Mouse (Mus musculus): ENCODE results near the gene Nsl1. TPM values are rescaled to one million over a fixed set of nuclear protein-coding genes. Genes with fewer than 3 reads are reported as not detected.
A peak's percentile ranks its signal among the peaks of the same experiment; 100 is the strongest.
"Not testable (repeated sequence)": the region's sequence is repeated elsewhere in the genome, so short reads cannot be mapped to it uniquely, and the experiment has no call there.

The Nsl1 gene
- 1 to 10 TPM in 2 of 4 experiments, under 1 TPM in 2; 0.29 to 1.5 (median 0.89) TPM for total RNA-seq (2022)

DNA sequence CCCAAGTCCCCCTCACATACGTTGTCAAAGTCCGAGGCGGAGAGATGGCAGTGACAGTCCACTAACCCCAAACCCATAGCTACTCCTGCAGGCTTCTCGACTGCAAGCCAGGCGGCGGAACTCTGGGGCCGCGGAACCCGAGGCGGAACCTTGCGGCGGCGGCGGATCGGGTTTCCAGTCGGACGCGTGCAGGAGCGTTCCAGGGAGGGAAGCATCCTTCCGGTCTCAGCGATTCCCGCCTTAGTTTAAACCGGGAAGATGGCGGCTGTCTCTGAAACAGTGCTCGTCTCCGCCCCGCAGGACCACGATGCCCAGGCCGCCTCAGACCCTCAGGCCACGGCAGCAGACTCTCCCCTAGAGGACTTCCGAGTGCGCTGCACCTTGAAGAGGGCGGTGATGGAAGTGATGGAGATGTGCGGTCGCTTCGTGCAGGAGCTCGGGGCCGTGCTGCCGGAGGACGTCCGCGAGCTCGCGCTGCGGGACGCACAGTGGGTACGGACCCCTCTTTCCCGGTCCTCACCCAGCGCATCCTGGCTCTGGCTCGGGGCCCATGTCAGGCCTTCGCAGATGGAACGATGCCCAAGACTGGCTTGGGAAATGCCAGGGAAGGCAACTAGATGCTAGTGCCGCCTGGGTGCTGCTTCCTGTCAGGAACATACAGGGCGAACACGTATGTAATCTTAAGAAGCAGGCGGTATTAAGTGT is at the start of gene Nsl1, which contains the start of gene Tatdn3:
Nsl1 (plus strand) TSS at position 232 of the 705 bp plus-strand sequence.
Tatdn3 (minus strand) TSS at position 152 of the 705 bp plus-strand sequence.
- DNase-seq (ENCODE audit: low spot score in 2 of 2) = peak; percentile 74 to 91

DNA sequence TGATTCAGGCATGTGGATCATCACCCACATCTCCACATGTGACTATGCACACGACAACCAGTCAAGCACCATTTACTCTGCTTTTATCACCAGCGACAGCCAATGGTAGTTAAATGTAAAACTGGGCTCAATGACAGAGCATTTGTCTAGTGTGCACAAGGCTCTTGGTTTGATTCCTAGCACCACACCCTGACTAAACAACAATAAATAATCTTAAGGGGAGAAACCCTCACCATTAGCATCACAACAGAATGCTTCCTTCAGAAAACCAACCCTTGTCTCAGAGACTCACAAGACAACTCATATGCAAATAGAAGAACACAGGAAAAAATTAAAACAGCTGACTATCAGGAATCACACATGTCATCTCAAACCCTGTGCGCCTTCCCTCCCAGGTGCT is 48.5 kb upstream of the Nsl1 start:
- no peak for DNase-seq (ENCODE audit: low spot score in 2 of 2)

DNA sequence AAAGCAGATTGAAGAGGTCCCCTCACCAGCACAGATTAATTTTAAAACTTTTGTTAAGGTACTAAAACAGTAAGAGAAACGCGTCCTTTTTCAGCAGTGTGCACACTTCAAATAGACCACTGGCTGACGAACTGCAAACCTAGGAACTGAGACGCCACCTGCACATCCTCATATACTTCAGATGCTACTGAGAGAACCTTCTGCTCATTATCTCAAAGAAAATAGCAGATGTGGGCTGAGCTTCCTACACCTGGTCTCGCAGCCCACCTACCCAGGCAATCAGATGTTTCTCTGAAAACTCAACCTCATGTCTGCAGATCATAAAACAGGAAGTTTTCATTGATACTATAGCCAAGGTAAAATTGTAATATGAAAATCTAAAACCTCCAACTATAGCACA is 43.0 kb upstream of the Nsl1 start:
- no peak for DNase-seq (ENCODE audit: low spot score in 2 of 2)

DNA sequence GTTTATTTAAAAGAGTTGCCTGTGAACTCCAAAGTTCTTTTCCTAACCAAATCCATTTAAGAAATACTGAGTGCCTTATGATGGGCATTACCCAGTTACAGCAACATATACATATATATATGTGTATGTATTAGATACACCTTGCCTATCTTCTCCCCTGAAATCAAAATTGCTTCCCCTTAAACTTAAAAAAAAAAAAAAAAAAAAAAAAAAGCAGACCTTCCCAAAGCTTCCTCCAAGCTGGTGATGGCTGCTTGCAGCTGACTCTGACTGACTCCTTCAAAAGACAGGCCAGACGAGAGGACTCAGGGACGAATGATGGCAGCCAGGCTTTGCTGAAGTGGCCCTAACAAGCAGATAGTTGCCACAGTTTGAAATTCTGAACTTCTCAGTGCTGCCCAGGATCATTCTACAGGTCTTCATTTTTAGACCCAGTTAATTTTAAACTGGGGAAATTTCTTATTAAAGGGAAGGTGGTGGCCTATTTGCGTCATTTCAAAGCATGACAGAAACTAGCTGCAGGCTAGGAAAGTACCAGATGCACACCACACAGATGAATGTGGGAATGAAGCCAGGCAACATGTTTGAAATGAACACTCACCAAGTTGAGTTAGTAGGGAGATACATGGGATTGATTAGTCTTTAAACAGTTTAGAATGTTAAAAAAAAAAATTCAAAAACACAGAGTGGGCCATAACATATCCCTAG is 42.4 kb upstream of the Nsl1 start:
- peak; percentile 12 to 27 for DNase-seq (ENCODE audit: low spot score in 2 of 2)

DNA sequence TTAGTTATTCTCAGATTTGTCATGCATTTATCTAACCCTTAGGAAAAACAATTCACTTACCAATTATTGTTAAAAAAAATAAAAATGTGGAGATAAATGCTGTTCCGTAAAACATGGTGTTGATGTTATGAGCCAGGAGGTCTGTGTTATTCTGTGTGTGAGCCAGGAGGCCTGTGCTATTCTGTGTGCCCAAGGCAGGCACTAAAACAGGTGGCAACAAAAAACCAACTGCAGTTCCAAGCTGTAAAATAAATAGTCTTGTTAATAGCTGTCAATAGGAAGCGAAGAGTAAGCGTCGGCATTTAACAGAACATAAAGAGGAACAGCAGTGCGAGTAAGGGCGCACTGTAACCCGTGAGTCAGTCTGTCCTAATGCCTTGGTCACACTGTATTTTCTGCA is 41.8 kb upstream of the Nsl1 start:
- peak; percentile 12 to 31 for DNase-seq (ENCODE audit: low spot score in 2 of 2)

DNA sequence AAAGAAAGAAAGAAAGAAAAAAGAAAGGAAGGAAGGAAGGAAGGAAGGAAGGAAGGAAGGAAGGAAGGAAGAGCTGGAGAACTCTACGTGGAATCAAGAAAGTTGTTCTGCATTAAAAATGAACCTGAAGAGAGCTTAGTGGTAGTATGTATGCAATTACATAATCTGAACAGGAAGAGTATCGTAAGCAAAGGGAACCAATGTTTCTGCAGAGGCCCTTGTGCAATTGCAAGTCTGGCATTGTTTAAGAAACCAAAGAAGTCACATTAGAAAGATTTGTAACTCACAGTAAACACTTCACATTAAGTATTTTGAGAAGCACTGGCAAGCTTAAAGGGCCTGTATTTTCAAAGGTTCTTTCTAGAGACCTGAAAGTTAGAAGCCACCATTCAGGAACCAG is 39.7 kb upstream of the Nsl1 start:
- DNase-seq (ENCODE audit: low spot score in 2 of 2) = no peak

DNA sequence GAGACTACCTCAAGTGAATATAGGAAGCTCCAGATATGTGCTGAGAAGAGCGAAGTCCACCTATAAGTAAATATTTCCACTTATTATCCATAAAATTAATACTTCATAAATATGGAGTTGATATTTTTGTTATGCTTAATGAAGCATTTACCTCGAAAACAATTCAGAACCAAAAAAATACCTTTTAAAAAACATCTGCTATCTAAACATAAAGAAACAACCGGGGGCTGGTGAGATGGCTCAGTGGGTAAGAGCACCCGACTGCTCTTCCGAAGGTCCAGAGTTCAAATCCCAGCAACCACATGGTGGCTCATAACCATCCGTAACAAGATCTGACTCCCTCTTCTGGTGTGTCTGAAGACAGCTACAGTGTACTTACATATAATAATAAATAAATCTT is 39.0 kb upstream of the Nsl1 start:
- DNase-seq (ENCODE audit: low spot score in 2 of 2) = not testable (repeated sequence)

DNA sequence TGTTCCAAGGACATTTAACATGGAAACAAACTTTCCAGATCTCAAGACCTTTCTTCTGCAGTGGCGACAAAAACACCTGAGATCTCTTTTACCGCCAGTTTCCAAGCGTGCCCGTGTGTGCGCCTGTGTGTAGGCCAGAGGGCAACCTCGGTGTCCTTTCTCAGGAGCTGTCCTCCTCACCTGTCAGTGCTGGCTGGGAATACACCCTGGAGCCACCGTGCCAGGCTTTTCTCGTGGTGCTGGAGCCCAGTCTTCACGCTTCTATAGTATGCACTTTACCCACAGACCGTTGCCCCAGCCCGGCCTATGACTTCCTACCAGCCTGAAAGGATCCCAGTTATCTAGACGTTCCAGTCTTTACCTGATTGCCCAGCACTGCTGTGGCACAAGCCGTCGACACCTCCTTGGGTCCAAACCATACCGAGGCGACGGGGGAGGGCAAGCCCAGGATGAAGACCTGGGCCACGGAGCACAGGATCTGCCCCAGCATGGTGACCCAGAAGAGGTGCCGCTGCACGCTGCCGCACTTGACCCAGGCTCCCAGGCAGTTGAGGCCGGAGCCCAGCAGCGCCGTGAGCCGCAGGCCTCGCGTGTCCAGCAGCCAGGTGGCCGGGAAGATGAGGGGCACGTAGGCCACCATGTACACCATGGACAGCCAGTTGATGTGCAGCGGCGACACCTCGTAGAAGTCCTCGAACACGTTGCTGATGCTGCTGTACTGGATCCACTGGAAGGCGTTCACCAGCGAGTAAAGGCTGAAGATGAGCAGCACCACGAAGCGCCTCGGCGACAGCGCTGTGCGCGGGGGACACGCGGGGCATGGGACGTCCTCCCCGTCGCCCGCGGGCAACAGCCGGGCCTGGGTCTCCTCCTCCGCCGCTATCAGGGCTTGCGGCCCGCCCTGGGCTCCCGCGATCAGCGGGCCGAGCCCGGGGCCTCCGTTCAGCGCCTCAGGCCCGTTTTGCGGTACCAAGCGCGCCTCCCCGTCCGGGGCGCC is 37.5 kb upstream of the Nsl1 start:
- peak; percentile 15 to 42 for DNase-seq (ENCODE audit: low spot score in 2 of 2)

DNA sequence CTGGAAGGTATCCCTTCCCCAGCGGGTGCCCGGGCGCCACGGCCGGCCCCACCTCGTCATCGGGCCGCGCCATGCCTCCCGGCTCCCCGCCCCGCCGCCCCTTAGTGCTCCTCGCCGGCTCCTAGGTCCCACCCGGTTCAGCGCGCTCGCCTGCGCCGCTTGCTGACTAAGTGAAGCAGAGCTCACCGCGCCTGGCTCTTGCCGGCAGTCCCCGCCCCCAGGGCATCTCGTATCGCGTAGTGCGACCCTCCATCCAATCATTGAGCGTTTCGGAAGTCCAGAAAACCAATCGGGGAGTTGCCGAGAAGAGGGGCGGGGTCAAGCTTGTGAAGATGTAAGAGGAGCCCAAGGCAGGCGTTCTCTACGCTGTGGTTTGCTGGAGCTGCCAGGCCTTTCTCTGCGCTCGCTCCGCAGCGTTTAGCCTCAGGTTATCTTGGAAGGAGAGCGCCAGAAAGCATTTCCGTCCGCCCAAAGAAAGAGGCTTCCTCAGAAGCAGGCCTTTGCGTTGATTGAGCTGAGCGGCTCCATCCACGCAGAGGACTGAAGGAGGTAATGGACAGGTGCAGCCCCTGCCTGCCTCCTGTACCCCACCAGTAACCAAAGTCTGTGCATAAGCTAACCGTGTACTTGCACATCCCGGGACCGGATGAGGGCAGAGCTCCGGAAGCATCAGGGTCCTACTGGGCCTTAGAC is 36.6 kb upstream of the Nsl1 start, which contains the start of gene Flvcr1:
Flvcr1 (minus strand) TSS at position 138 of the 693 bp plus-strand sequence.
- peak; percentile 98 to 99 for DNase-seq (ENCODE audit: low spot score in 2 of 2)

DNA sequence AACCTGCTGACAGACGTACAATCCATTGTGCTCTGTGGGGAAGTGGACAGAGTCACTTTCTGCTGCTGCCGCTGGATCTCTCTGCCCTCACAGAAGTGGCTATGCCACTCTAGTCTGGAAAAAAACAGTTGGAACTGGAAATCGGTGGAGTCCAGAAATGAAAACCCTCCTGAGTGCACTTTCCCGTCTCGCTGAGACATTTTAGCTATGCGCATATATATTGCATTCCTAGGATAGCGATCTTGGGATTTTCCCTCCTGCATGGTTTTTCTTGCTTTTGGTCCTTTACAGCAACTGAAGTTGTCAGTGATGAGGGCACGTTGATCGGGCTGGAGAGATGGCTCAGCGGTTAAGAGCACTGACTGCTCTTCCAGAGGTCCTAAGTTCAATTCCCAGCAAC is 32.6 kb upstream of the Nsl1 start:
- no peak for DNase-seq (ENCODE audit: low spot score in 2 of 2)

DNA sequence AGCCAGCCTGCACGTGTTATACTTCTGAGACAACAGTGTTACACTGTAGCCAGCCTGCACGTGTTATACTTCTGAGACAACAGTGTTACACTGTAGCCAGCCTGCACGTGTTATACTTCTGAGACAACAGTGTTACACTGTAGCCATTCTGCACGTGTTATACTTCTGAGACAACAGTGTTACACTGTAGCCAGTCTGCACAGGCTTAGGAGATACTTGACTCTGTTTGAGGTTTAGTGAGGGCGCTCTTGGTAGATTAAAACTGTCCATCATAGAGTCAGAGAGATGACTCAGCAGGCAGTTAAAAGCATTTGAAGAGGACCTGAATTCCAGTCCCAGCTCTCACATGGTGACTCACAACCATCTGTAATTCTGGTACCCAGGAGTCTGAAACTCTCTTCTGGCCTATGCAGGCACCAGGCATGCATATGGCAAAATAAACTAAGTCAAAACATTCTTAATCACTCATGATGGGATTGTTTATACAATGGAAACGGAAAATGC is 31.8 kb upstream of the Nsl1 start:
- DNase-seq (ENCODE audit: low spot score in 2 of 2) = not testable (repeated sequence)

DNA sequence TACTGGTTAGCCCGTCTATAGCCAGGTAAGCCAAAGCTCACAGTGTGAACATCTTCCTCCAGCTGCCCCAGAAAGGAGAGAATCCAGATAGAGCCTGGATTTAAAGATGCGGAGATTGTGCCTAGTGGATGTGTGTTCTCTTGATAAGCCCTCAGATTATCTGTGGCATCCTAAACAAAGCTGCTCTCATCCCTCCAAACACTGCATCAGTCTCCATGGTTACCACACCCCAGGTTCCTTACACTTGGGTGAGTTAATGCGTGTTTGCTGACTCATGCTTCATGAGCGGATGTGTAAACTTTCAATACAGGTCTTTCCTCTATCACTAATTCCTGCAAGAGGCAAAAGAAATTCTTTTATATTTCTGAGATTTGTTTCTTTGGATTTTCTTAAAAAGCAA is 27.2 kb upstream of the Nsl1 start:
- DNase-seq (ENCODE audit: low spot score in 2 of 2) = no peak

DNA sequence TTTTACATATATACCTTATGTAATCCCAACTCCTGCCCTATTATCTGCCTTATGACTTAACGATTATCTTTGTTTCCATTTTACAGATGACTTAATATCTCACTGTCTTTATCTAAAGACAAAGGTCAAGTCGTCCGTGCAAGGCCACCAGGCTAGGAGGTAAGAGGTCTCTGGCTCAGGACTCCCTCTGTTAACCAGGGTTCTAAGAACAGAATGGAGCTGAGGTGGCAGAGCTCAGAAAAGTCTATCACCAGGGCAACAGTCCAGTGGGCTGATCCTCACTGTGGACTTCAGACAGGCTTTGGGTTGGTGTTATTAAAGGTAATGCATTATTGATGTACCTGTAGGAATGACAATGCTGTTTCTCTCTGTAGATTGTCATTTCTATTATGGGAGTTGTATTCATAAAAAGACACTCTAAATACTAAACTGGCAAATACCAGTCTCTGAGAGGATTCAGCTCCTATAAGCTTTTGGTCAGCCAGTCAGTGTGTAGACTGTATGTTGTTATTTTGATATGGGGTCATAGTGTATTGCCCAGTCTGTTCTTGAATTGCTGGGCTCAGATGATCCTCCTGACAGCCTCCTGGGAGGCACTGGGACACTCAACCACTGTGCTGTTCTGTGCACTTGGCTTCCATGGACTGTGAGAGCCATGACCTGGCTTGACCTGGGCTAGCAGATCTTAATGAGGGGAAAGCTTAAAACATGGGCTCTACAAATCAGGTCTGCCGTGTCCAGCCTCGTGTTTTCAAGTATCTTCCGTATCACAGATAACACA is 26.1 kb upstream of the Nsl1 start, which contains the start of gene Spata45:
Spata45 (plus strand) TSS at position 86 of the 781 bp plus-strand sequence.
- no peak for DNase-seq (ENCODE audit: low spot score in 2 of 2)

DNA sequence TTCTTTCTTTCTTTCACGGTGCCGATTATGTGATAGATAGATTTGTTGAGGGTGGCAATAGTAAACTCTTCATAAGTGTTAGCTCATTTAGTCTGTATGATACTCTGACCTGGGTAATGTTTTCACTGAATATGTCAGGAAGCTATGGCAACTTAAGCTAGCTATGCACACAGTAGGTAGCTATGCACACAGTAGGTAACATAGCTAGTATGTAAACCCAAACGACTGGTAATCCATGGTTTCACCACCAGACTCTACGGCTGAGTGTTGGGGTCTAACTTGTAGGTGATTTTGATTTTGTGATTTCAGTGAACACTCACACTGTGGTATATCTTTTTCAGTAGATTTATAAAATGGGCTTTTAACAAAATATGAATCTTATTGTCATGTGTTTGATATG is 24.8 kb upstream of the Nsl1 start:
- no peak for DNase-seq (ENCODE audit: low spot score in 2 of 2)

DNA sequence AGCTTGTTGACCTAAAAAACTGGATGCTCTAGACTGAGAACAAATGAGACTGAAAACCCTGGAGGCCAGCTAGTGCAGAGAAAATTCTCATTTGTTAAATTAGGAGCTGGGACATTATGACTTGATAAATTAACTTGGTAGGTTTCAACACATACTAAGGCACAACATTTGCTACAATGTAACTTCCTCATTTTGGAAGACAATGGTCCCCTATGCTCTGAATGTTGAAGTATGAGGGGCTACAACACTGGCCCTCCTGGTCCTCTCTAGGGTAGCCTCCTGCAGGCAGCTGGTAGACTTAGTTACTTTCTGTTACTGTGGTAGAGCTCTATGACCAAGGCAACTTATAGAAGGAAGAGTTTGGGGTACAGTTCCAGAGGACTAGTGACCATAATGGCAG is 21.5 kb upstream of the Nsl1 start:
- DNase-seq (ENCODE audit: low spot score in 2 of 2) = no peak

DNA sequence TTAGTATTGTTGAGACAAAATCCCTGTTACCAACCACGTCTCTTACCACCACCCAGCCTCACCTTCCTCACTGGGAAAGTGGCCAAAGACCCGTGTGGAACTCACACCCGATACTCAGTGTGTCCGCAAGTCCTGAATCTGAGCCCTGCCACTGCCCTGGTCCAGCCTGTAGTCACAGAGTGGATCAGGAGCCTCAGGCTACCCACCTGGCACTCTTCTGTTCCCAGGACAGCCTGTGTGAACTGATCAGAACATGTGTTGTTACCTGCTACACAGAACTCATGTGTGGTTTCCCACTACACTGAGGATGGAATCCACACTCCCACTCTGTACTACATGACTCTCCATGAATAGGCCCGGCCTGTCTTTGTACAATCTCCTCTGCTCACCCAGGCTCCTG is 20.7 kb upstream of the Nsl1 start:
- DNase-seq (ENCODE audit: low spot score in 2 of 2) = no peak

DNA sequence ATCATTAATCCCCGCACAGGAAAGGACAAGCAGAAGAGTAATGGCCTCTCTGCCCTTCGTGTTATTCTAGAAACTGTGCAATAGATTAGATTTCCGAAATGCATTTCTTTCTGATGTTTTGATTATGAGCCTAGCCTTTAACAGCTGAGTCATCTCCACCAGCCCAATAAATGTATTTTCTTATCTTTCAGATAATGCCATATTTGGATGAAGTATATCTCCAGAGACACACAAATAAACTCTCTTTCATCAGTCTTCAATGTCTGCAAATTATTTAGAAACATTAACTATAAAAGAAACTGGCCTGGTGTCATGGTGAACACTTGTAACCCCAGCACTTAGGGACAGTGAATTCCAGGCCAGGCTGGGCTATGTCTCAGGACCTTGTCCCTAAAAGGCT is 20.1 kb upstream of the Nsl1 start:
- no peak for DNase-seq (ENCODE audit: low spot score in 2 of 2)

DNA sequence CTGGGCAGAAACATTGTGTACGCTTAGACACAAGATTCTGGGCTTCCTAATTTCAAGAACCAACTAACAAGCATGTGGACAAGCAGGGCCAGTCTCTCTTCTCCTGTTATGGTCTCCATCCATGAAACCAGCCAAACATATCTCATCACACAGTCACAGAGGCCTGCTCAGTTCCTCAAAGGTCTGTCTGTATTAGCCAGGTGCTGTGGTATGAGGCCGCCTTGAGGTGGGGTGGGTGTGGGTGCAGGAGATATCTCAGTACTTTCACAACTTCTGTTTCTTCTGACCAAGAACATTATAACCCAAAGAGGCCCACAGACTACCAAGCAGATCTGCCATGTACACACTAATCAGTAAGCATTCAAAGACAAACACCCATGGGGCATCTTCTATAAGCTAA is 17.5 kb upstream of the Nsl1 start:
- DNase-seq (ENCODE audit: low spot score in 2 of 2) = no peak

DNA sequence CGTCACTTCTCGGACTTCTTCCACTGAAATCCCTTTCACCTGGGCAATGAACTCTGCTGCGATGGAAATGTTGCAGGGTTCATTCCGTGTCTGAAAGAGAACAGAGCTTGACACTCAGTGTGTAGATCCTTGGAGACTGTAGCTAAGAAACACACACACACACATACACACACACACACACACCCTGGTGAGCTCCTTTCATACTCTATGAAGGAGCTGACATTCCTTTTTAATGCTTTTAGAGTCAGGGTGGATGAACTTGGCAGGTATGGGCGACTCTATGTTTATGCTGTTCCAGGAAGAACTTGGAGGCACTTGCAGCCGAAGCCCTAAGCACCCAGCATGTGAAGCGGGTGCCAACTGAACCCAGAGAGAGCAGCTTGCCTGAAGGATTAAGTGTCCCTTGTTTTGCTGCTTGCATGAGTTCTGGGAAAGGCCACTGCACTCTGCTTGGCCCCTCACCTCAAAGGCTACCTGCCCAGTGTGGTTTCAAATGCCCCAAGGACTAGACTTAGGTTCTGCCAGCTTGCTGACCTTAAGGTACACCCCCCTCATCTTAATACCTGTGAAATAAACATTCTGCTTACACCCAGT is 16.5 kb upstream of the Nsl1 start:
- DNase-seq (ENCODE audit: low spot score in 2 of 2) = no peak

DNA sequence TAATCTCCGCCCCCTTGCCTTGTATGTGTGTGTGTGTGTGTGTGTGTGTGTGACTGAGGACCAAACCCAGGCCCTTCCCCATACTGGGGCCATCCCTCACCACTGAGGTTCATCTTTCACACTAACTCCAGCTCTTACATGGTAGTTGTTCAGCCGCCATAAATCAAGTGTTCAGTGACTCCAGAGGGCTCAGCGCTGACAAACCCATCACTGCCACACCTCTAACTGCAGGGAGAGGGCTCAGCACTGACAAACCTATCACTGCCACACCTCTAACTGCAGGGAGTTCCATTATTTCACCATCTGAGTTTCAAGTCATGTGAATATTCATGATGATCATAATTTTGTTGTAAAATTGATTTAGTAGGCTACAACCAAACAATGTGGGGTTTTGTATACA is 9.3 kb upstream of the Nsl1 start:
- DNase-seq (ENCODE audit: low spot score in 2 of 2) = no peak

Data from layer of hippocampus, adult 8-10 months (tissue).